Mouse (Mus musculus) right cerebral cortex, postnatal 14 days (tissue): ENCODE measurements around the gene Dnali1.

Experiments used
- DNase-seq: peaks from one replicate; pipeline ENCODE4 v3.0.0; 2022

The Dnali1 gene

GRCm38 (mm10) chr4:125065517-125066307 lies at the start of gene Dnali1:
Gene Dnali1, minus strand, starts transcription at chr4:125065703.
- peak; percentile 19 for DNase-seq

DNA sequence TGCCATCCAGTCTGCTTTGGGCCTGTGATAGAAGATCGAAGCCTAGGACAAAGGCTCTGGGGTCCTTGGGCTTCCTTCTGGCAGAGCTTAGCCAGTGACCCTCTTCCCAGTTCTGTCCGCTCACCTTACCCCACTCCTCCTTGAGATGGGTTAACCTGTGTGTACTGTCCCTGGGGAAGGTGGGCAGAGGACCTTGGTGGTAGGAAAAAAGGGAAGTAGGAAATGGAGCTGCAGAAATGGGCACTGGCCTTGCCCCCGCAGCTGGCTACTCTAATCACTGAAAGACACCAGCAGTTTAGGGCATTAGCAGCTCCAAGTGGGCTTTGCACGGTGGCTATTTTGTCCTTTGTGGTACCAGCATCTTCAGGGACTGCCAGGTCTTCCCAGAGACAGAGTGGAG lies 49.6 kb upstream of the Dnali1 start:
- DNase-seq = no peak

- peak; percentile 87 for DNase-seq
Measured at GRCm38 (mm10) chr4:125114638-125115037, 49.1 kb upstream of the Dnali1 start.

DNA sequence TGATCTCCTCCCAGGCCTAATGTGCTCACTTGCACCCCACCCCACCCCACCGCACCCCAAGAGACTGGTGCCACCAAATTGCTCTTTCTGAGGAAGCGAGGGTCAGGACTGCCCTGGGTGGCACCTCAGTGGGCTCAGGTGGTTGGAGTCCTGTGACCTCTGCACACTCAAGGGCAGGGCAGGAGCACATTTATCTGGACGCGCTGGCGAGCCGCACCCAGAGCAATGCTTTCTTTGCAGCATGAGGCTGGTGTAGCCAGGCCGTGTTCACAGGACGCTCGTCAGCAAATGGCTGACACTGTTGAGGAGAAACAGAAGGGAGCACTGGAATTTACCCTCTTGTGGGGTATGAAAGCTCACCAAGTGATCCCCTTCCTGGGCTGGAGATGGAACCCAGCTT lies 39.9 kb upstream of the Dnali1 start:
- no peak for DNase-seq

DNA sequence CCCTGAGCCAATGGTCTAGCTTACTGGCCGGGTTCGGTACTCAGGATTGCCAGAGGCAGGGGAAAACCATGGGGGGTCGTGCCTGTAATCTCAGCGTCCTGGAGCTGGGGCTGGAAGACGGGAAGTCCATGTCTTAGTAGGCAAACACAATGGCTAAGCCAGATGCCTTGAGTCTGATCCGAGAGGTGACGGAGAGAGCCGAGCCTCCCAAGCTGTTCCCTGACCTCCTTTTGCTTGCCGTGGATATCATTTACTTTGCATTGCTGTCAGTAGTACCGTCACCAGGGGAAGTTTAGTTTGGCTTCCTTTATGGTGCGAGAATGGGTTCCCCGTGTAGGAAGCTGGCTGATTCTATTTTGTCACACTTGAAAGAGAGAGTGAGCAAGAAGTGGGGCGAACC lies 35.8 kb upstream of the Dnali1 start:
- DNase-seq = no peak

DNA sequence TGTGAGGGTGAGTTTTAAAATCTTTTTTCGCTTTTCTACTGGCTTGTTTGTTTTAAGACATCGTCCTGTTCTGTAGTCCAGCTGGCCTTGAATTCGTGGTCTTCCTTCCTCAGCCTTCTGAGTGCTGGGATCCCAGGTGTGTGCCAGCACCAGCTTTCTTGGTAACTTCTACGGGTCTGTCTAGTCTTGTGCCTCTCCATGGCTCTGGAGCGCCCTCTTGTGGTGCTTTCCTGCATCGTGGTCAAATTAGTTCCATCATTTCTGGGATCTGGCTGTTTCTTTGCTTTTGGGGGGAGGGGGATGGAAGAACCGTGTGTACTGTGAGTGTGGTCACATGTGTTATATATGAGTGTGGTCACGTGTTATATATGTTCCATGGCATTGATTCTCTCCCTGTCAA lies 34.0 kb upstream of the Dnali1 start:
- DNase-seq = peak; percentile 88

GRCm38 (mm10) chr4:125097412-125097811 lies 31.9 kb upstream of the Dnali1 start:
- DNase-seq = no peak

GRCm38 (mm10) chr4:125096066-125096465 lies 30.6 kb upstream of the Dnali1 start:
- no peak for DNase-seq

- DNase-seq = no peak
Measured at GRCm38 (mm10) chr4:125093031-125093430, 27.5 kb upstream of the Dnali1 start.

- peak; percentile 59 for DNase-seq
Measured at GRCm38 (mm10) chr4:125085346-125085841, 19.9 kb upstream of the Dnali1 start.

- peak; percentile 90 for DNase-seq
Measured at GRCm38 (mm10) chr4:125084403-125085345, 19.2 kb upstream of the Dnali1 start, which contains the start of gene Meaf6. Gene Meaf6, plus strand, starts transcription at chr4:125085134.

DNA sequence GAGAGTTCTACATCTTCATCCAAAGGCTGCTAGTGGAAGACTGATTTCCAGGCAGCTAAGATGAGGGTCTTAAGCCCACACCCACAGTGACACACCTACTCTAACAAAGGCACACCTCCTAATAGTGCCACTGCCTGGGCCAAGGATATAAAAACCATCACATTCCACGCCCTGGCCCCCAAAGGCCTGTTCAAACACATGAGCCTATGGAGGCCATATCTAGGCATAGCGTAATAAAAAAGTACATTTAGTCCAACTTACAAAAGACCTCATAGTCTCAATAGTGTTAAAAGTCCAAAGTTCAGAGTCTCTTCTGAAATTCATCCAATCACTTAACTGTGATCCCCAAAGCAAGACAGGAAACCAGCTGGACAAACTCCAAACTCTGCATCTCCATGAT lies 13.2 kb upstream of the Dnali1 start:
- DNase-seq = no peak

- DNase-seq = no peak
Measured at GRCm38 (mm10) chr4:125077700-125078099, 12.2 kb upstream of the Dnali1 start.

DNA sequence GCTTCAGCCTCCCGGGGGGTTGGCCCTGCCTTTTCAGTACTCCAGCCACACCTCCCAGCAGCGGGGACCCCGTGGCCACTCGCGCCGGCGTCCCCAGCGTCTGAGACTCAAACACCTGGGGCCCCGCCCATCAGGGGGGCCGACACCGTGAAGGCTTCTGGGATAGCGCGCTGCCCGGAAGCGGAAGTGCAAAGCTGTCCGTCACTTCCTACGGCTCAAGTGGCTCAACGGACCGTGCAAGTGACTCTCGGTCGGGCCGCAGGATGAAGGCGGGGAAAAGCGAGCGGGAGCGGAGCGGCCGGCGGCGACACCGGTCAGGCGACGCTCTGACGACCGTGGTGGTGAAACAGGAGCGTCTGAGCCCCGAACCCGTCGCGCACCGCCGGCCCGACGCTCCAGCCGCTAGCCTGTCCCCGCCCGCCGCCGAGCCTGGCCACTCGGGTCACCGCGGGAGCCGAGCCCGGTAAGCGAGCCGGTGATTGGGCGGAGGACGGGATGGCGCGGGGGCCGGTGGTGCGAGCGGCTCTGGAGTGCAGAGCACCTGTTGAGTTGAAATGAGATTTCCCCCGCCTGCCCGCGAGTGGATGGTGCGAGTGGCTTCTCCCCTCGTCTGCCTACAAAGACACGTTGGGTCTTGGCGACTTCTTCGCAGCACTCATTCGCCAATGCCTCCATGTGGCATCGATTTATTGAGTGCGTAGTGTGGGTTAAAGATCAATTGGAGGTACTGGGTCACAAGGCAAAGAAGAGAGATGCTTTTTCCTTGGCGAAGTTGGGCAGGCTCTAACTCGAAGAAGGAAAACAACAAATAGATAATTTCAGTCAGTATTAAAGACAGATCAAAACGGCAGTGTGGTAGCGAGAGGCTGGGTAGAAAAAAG lies 1.2 kb upstream of the Dnali1 start, which contains the start of gene Snip1:
TSS of gene Snip1 (plus strand) at position 183 of the 881 bp plus-strand sequence.
- peak; percentile 89 for DNase-seq

- DNase-seq = no peak
Measured at GRCm38 (mm10) chr4:125063829-125064228, 1.7 kb downstream of the Dnali1 start.

DNA sequence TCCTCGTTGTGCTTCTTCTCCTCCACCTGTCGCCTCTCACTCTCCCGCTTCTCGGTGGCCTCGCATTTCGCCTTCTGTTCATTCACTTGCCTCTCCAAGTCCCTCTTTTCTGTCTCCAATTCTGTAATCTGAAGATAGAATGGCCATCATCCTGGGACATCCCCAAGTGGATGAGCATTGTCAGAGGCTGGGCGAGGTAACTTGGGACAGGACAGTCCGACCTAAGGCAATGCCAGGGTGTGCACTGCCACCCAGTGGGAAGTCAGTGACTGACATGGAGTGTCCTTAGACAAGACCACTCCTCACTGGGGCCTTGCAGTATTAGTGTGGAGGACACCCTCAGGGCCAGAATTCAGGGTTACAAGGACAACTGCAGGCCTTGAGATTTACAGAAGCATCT lies 6.5 kb downstream of the Dnali1 start:
- DNase-seq = peak; percentile 60

GRCm38 (mm10) chr4:125058033-125058432 lies 7.5 kb downstream of the Dnali1 start:
- no peak for DNase-seq

DNA sequence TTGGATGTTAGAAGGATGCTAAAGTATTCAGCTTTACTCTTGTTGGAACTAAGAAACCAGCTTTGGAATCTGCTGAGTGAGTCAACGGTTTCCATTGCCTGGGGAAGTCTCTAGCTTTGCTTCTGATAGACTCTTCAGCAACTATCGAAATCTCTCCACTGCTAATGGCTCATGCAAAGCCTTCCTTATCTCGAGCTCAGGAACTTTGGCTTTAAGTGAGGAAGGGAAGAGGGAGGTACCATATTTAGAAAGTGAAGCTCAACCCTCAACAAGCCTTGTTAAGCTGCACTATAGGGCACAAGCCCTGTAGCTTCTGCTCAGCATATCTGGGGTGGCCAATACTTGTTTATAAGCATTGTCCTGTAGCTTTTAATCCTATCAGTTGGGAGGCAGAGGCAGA lies 8.2 kb downstream of the Dnali1 start:
- no peak for DNase-seq

- no peak for DNase-seq
Measured at GRCm38 (mm10) chr4:125056476-125056875, 9.0 kb downstream of the Dnali1 start.

GRCm38 (mm10) chr4:125055385-125055784 lies 10.1 kb downstream of the Dnali1 start:
- DNase-seq = peak; percentile 12

- no peak for DNase-seq
Measured at GRCm38 (mm10) chr4:125044454-125044853, 21.0 kb downstream of the Dnali1 start.

GRCm38 (mm10) chr4:125034341-125034740 lies 31.2 kb downstream of the Dnali1 start:
- DNase-seq = no peak
